Mouse (Mus musculus) kidney, postnatal 4 days (tissue): Measurements from ENCODE around the gene Fam186b.

Source experiments
- DNase-seq, 2 experiments: peaks; one replicate each; pipeline ENCODE4 v3.0.0; 2021; ENCODE audit warnings: mixed read lengths in 2 of 2

The Fam186b gene

GRCm38 (mm10) chr15:99222794-99223584 lies 72.7 kb downstream of the Fam186b start:
- DNase-seq: no peak

GRCm38 (mm10) chr15:99221315-99221952 lies 74.3 kb downstream of the Fam186b start:
- DNase-seq: no peak
